Mouse (Mus musculus) CH12F3 (cell line): Measurements from ENCODE around the gene Obp1b.
"Not testable (repeated sequence)": the region's sequence is repeated elsewhere in the genome, so short reads cannot be mapped to it uniquely, and the experiment has no call there.

Experiments used
- in situ Hi-C: fragments of 300-500 bp; cut with MboI; formaldehyde crosslinking; loops from 2 replicates; pipeline ENCODE4 v1.14.3; 2020; ENCODE audit warnings: low sequenced_read_pairs

Gene Obp1b

GRCm38 (mm10) chrX:78186477-78186876 is at the start of gene Obp1b:
Obp1b (plus strand) TSS chrX:78186777.
- in situ Hi-C loops, result not testable (repeated sequence)

- in situ Hi-C loops, result not testable (repeated sequence)
These were observed 15.6 kb downstream of the Obp1b start for GRCm38 (mm10) chrX:78202220-78202619.

GRCm38 (mm10) chrX:78202829-78203228 is 16.3 kb downstream of the Obp1b start:
- in situ Hi-C loops, result no loop called here
